Mouse (Mus musculus) adrenal gland, postnatal 4 days (tissue): Measurements from ENCODE around the gene Kidins220. TPM values are rescaled to one million over a fixed set of nuclear protein-coding genes. Genes with fewer than 3 reads are reported as not detected.

ENCODE experiments used
- DNase-seq, 2 experiments: peaks; one replicate each; pipeline ENCODE4 v3.0.0; 2021 to 2022; ENCODE audit warnings: low spot score in 2 of 2, mixed read lengths in 2 of 2
- total RNA-seq, 2 experiments: library from RNA; stranded (reverse); gene quantifications; 2 replicates each; pipeline ENCODE4 v1.2.3; 2021

Gene Kidins220
- total RNA-seq, 2 experiments from 2014 or later: 94.4 to 126 TPM

GRCm38 (mm10) chr12:25108865-25109264 lies 134.1 kb downstream of the Kidins220 start:
- DNase-seq: no peak

GRCm38 (mm10) chr12:25109971-25110681 lies 135.4 kb downstream of the Kidins220 start:
- no peak for DNase-seq

- DNase-seq: no peak
Measured at GRCm38 (mm10) chr12:25110682-25111078, 136.0 kb downstream of the Kidins220 start.

Other genes starting within 250 kb of the Kidins220 start
- 10 to 100 TPM; 25.9 to 27.1 TPM for gene Mboat2, start 144.0 kb upstream of the Kidins220 start, total RNA-seq
- 100 to 1,000 TPM; 463 to 511 TPM for gene Id2, start 122.2 kb downstream of the Kidins220 start, total RNA-seq